Mouse (Mus musculus): Measurements from ENCODE around the gene Med8.

DNA sequence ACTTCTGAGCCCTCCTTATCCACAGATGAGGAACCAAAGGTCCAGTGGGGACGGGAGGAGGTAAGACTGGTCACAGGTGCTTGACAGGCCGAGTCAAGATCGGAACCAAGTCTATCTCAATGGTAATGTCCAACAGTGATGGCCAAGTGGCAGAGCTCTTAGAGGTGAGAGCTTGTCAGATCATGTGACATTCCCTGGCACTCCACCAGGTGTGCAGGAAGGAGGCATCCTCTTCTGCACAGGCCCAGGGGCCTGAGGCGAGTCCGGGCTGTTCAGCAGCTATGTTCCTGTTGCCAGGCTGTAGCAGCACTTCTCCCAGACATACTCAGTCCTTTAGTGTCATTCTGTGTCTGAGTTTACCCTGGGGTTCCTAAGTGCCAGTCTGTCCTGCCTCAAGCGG lies 46.3 kb upstream of the Med8 start:
- no peak for TF ChIP-seq CTCF (conservative IDR thresholded peaks at IDR 0.05; ENCODE audit: insufficient read depth, insufficient read length, low read depth, low read length)
- TF ChIP-seq POLR2A (IDR thresholded peaks at IDR 0.05; ENCODE audit: low read depth, low read length), result no peak
